Mouse (Mus musculus) frontal cortex, postnatal 14 days (tissue): ENCODE results near the gene Ifit1bl2.
A peak's percentile ranks its signal among the peaks of the same experiment; 100 is the strongest.
"Not testable (repeated sequence)": the region's sequence is repeated elsewhere in the genome, so short reads cannot be mapped to it uniquely, and the experiment has no call there.

Experiments used
- DNase-seq, 2 experiments: peaks; one replicate each; pipeline ENCODE4 v3.0.0; 2022; ENCODE audit warnings: low spot score in 2 of 2

Gene Ifit1bl2

DNA sequence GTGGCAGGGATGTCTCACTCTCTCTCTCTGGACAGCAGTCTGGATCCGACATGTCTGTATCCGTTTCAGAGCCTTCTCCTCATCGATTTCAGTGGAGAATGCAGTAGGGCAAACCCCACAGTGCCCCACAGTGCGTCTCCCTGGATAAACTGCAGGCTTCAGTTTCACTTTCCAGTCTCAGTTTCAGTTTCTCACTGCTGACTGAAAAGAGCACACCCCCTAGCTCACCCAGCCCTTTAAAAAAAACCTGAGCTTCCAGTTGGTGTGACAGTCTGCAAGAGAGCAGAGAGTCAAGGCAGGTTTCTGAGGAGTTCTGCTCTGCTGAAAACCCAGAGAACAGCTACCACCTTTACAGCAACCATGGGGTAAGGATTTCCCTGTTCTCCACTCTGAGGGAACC, at the start of gene Ifit1bl2, which contains the start of gene Ifit1:
Gene Ifit1bl2, minus strand, starts transcription at position 121 of the 400 bp plus-strand sequence.
Gene Ifit1, plus strand, starts transcription at position 249 of the 400 bp plus-strand sequence.
- no peak for DNase-seq

DNA sequence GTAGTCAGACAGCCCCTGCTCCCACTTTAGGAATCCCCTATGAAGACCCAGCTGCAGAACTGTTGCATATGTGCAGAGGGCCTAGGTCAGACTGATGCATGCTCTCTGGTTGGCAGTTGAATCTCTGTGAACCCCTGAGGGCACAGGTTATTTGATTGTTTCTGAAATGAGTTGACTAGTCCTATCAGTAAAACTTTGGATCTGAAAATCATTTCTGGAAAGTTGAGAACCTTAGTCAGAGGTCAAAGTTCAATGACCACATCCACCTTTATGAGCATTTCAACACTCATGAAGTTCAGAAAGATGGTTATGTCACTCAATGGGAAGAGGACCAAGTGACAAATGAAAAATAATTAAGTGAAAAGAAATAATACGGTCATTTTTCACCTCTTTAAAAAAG, 45.0 kb upstream of the Ifit1bl2 start:
- no peak for DNase-seq

DNA sequence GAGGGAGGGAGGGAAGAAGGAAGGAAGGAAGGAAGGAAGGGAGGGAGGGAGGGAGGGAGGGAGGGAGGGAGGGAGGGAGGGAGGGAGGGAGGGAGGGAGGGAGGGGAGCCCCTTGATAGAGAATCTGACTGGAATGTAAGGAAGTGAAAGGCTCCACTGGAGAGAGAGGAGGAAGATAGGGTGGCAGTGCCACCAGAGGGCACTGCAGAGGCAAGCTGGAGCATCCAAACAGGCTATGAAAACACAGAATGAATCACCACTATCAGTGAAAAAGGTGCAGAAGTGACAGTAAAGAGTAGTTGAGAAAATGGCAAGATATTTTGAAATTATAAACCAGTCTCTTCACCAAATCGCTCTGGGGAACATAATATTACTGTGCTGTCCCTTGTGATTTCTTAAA, 44.3 kb upstream of the Ifit1bl2 start:
- peak in 1 of 2 experiments; percentile 23 for DNase-seq

DNA sequence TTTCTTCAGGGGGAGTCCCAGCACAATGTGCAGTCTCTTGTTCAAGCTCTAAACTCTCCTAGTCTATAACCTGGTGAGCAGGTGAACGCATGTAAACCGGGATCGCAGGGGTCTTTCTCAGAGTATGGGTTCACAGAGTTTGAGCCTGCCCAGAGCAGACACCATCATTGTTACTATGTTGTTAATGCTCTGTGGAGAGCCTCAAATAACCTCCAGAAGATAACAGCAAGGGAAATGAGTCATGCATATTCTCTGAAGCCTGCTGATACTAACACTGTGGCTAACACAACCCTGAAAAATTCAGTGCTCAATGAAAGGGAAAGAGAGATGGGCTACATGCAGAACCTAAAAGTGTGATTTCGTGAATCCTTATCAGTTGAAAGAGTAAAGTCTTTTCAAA, 37.9 kb upstream of the Ifit1bl2 start:
- DNase-seq: no peak

DNA sequence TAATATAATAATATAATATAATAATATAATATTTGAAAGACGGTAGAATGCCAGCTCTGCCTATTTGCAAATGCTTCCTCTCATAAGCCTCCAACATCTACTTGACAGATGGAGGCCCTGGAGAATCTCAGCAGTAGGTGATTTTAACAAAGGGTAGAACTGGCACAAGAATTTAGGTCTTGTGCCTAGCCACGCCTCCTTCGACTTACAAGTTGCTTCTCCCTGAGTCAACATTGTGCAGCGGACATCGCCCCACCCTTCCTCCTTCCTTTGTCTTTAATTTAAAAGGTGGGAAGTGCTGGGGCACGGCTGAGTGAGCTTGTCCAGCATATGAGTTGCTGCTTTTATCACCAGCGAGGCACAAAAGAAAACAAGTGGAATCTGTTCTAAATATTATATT, 32.9 kb upstream of the Ifit1bl2 start:
- no peak for DNase-seq

DNA sequence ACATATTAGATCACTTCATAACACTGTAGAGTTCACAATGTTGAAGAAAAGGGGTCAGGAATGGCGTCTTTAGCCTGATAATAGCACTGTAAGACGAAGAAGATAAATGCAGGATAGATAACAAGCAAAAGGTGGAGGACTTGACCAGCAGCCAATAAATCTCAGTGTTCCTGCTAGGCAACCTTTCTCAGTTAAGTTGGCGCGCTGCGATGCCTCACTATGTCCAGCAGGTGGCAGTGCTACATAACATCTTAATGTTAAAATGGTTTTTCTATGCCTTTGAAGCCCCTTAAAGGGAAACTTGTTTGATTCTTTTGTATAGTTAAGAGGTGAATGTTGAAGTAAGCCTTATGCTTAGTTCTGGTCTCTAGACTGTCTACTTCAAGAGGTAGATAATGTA, 25.6 kb upstream of the Ifit1bl2 start:
- DNase-seq: peak; percentile 42 to 58

DNA sequence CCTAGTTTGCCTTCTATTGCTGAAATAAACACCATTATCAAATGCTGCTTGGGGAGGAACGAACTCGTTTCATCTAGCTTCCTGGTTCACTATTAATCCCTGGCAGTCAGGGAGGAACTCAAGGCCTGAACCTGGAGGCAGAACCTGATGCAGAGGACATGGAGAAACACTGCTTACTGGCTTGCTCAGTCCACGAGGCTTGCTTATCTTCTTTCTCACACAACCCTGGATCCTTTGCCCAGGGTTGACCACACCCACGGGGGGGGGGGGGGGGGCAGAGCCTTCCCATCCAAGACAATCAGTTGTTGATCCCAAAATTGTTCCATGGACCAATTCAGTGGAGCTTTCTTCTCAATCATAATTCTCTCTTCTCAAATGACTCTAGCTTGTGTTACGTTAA, 22.2 kb upstream of the Ifit1bl2 start:
- DNase-seq: no peak

DNA sequence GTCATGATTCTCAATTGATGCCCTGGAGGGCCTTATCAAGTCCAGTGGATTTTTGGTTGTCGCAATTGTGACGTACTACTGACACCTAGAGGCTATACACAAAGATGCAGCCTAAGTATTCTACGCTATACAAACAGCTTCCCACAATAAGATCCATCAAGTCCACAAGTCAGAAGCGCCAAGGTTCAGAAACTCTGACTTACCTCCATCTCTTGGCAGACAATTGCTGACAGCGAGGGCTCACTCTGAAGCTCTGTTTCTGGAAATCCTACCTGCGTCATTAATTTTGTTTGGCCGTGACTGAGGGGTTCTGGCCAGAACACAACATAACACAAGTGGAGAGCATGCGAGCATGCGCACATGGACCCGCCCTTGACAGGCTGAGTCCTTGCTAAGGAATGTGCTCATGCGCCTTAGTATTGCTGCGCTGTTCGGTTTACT, 21.5 kb upstream of the Ifit1bl2 start:
- DNase-seq: peak; percentile 14 to 41

DNA sequence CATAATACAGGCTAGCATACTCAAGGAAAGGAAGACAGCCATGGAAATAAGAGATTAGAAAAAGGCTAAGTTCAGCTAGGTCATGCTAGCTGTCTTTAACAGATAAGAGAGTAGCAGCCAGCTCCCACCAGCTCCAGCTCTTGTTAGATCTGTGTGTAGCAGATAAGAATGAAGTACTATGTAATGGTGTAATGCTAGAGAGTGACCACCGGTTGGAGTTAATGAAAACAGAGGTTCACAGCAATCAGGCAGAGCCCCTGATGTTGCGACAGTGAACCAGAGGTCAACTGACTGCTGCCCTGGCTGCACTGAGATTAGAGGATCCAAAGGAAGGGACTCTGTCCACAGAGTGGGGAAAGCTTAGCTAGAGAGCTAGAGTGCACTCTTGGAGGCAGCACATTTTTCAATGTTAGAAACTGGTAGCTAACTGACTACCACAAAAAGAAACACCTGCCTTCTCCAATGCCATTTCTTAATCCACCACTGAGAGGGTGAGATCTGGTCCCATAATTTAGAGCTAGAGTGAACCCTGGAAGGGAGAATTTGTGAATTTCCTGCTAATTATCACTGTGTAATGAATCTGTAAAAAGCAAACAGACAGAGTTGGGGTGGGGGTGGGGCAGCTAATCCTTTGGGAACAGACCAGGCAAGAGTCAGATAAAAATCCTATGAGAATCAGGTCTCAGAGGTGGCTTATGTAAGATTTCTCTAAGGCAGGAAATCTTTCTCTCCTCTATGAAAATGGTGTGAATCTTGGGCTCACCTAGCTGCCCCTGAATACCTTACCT, 16.2 kb upstream of the Ifit1bl2 start:
- DNase-seq: no peak

DNA sequence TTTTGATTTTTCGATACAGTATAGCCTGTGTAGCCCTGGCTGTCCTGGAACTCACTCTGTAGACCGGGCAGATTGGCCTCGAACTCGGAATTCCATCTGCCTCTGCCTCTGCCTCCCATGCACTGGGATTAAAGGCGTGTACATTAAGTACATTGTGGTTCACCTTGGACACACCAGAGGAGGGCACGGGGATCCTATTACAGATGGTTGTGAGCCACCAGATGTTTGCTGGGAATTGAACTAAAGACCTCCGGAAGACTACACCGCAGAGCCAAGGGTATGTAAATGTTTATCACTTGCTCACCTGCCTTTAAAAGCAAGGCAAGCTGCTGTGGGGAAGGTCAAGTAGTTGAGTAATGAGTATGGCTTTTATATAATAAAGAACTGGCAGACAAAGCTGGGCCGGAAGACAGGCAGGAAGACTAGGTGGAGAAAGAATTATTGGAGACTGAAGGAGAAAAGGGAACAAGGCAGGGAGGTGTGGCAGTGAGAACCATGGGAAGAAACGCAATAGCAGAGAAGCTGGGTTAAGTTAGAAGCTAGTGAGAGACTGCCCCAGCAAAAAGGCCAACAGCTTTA, 14.8 kb upstream of the Ifit1bl2 start:
- DNase-seq: no peak

DNA sequence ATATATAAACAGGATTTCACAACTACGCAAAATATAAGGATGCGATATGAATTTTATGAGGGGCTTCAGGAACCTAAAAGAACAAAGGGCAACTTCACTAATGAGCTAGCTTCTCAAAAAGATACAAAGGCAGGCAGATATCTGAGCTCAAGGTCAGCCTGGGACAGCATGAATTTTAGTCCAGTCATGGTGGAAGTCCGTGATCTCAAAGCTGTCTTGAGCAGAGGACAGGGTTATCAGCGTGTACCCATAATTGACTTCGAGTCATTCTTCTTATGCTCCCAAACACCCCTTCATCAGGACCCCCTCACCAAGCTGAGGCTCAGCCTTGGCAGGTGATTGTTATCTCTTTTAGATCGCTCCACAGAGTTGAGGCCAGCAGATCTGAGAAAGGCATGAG, 10.5 kb upstream of the Ifit1bl2 start:
- DNase-seq: no peak

DNA sequence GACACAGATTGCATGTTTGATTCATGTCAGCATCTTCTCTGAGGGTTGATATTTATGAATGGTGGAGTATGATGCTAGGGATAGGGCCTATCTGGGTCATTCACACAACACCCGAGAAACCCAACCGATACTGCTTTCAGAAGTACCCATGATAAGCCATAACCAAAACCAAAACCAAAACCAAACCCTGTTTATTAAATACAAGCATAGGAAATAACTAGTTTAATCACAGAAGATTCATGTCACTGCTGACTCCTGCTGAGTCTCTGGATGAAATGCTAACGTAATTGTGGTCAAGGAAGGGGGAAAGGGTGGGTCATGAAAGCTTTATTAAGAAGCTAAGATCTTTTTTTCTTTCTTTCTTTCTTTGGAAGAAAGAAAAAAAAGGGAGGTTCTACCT, 9.7 kb upstream of the Ifit1bl2 start:
- DNase-seq: no peak

DNA sequence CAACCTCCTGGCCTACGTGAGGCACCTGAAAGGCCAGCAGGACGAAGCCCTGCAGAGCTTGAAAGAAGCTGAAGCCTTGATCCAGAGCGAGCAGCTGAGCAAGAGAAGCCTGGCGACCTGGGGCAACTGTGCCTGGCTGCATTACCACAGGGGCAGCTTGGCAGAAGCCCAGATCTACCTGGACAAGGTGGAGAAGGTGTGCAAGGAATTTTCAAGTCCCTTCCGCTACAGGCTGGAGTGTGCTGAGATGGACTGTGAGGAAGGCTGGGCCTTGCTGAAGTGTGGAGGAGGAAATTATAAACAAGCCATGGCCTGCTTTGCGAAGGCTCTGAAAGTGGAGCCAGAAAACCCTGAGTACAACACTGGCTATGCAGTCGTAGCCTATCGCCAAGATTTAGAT, 7.1 kb upstream of the Ifit1bl2 start:
- DNase-seq: not testable (repeated sequence)

DNA sequence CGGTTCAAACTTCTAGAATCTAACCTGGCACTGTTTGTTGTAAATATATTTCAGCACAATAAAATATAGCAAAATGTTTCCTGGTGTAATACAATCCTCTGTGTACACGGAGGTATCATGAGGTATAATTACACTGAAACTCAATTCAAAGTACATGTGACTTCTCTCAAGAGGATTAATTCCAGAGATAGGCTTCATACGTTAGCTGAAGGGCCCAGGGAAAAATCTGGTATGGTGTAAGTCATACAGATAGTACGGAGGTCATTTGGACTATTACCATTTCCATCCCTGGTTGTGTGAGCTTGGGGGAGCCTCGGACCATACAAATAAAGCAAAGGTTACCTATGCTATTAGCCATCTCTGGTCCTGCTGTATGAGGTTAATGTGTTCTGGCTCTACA, 2.1 kb upstream of the Ifit1bl2 start:
- DNase-seq: no peak

DNA sequence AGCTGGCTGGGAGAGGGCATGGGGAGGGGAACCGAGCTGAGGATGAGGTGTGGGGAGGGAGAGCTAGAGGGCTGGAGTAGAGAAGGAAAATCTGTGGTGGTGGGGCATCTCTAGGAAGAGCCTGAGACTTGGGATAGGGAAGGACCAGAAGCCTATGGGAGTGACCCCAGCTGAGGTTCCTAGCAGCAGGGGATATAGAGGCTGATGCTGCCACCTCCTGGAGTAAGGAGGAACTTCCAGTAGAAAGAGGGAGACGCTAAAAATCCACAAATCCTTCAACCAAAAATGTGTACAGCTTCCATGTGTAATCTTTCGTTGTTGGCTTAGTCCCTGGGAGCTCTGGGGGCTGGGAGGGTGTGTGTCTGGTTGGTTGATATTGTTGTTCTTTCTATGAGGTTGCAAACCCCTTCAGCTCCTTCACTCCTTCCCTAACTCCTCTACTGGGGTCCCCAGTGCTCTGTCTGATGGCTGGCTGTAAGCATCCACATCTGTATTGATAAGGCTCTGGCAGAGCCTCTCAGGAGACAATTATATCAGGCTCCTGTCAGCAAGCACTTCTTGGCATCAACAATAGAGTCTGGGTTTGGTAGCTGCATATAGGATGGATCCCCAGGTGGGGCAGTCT, 3.5 kb downstream of the Ifit1bl2 start:
- peak in 1 of 2 experiments; percentile 47 for DNase-seq

DNA sequence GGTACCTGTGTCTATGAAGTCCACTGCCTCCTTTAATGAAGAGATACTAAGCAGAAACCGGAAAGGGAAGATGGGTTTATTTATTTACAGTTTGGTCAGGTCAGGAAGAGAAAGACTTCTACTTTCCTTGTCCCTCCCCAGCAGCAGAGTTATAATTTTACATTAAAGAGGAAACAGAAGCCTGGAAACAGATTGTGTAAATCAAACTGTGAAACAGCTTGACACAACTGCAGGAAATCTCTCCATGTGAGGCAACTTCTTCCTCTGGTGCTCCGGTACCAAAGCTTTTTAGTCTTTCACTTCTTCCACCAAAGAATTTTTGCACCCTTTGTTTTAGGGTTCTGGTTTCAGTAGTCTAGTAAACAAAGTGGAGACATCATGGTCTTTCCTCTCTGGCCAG, 7.1 kb downstream of the Ifit1bl2 start:
- DNase-seq: no peak

DNA sequence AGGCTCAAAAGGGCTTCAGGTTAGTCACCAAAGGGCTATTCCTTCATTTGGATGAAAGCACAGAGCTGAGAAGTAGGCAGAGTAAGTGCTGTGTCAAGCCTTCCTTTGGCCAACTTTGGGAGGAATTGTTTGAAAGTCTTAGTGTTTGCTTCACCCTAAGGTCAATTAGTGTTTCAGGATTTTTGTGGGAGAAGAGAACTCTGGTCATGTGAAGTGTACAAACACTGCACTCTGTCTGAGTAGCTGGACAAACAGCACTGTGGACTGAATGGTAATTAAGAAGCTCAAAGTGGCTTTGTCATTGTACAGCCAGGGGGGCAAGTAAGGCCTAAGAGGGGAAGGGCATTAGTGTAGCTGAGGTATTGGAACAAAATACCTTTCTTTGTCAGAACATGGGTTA, 9.1 kb downstream of the Ifit1bl2 start:
- no peak for DNase-seq

DNA sequence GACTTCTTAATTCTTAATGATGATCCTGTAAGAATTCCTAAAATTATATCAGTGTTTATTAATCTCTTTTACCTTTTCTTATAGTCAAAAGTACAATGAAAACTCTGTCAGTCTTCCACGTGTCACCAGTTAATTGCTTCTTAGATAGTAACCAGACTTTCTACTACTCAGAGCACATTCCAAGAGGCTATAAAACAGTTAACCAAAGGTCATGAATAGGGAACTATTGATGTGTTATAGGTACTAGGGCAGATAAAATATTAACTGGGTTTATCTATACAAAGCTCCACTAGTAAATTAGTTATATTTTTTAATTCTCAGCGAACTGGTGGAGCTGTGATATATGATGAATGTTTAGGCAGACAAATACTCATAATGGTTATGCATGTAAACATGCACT, 13.0 kb downstream of the Ifit1bl2 start:
- DNase-seq: no peak

DNA sequence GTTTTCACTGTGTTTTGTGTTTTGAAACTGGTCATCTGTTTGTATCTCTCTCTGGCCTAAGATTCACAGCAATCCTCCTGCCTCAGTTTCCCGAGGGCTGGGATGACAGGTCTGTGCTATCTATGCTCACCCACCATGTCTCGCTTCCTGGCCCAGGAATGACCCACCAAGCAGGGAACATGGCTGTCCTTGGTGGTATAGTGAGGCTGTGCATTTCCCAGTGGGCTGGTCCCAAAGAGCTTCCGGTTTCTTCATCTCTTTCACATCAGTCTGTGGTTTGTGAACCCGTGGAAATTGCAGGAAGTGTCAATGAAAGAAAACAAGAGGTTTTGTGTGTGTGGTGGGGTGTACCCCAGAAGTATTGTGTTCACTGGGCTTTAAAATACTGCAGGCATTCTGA, 15.9 kb downstream of the Ifit1bl2 start:
- no peak for DNase-seq

DNA sequence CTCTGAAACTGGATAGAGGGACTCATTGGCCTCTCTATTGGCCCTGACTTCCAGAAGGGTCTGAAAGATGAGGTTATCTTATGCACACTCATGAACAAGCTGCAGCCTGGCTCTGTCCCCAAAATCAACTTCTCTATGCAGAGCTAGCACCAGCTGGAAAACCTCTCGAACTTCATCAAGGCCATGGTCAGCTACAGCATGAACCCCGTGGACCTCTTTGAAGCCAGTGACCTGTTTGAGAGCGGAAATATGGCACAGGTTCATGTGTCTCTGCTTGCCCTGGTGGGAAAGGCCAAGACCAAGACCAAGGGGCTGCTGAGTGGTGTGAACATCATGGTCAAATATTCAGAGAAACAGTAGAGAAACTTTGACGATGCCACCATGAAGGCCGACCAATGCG, 16.8 kb downstream of the Ifit1bl2 start:
- no peak for DNase-seq

DNA sequence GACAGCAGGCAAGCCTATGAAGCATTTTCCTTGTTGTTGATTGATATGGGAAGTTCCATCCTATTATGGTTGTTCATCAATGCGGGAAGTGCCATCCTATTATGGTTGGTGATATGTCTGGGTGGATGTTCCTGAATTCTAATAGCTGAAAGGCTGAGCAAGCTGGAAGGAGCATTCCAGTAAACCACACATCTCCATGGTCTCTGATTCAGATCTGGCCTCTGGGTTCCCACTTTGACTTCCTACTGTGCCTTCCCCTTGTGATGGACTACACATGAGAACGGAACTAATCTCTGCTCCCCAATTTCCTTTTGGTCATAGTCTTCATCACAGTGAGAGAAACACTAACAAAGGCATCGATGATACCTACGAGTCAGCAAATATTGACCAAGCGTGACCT, 19.7 kb downstream of the Ifit1bl2 start:
- DNase-seq: no peak

DNA sequence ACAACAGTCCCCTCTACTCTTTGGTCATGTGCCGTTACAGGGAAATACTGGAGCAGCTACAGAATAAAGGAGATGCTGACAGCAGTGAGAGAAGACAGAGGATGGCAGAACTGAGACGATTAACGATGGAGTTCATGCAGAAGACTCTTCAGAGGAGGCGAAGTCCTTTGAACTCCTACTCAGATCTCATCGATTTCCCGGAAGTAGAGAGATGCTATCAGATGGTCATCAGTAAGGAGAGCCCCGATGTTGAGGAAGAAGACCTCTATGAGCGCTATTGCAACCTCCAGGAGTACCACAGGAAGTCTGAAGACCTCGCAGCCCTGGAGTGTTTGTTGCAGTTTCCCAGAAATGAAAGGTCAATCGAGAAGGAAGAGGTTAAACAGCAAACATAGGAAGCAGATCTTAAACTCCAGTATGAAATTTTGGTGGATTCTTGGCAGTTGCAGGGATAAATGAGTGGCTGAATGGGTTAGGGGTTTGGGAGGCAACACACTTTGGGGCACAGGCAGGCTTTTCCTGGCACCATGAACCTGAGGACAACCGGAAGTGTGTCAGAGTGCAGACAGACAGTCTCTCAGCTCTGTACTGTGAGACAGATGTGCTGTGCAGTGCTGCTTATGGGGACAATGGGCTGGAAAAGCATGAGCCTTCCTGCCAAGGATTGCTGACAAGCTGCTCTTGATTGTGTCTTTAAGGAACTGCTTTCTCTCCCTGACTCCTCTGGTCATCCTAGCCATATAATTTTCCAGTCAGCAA, 28.1 kb downstream of the Ifit1bl2 start:
- DNase-seq: not testable (repeated sequence)
